Mouse (Mus musculus) c-Kit-positive CD71-negative TER-119-negative erythroid progenitor cells, embryonic 14.5 days (primary cell): ENCODE measurements around the gene Comp.

Experiments
- DNase-seq: peaks from one replicate; pipeline ENCODE4 v3.0.0-alpha.2; 2013; ENCODE audit warnings: low read depth

Comp gene

GRCm38 (mm10) chr8:70352657-70353151 lies 20.7 kb upstream of the Comp start:
- no peak for DNase-seq

DNA sequence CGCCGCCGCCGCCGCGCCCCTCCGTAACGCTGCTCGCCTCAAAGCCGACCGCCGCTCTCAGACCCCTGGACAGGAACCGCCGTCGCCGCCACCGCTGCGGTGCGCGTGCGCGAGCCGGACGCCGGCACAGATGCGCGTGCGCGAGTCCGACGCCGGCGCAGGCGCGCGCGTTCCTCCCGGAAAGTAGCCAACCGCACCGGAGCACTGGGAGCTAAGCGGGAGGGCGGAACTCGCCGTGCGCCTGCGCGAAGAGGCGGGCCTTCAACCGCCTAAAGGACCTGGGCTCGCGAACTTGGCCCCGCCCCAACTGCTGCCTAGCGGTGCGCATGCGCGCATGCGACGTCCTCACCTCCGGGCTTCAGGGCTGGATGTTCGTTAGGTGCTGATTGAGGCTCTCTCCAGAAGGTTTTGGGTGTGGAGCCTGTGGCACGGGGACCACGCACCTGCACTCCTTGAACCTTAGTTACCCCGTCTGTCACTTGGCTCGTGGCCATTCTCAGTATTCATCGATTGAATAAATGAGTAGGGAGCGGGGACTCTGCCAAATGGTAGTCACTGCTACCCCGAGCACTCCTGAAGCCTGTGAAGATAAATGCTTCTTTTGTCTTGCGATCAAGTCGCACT lies 20.1 kb upstream of the Comp start, which contains the start of gene Upf1:
Gene Upf1 (minus strand): TSS at position 85 of the 624 bp plus-strand sequence.
- DNase-seq: peak; percentile 99

GRCm38 (mm10) chr8:70354004-70354403 lies 19.4 kb upstream of the Comp start:
- DNase-seq: no peak

DNA sequence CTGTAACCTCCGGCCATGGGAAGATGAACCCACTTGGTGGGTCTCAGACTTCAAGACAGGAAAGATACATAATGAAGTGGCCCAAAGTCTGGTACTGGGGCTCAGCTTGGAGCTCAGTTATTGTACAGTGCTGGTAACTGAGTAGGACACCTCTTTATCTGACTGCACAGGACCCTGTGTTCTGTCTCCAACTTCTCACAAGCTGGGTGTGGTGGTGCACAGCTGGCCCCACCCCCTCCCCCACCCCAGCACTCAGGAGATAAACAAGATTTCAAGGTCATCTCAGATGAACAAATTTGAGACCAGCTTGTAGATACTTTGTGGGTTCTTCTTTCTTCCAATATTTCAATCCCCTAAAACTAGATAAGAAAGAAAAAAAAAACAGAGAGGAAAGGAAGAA lies 17.2 kb upstream of the Comp start:
- DNase-seq: no peak

- no peak for DNase-seq
These were observed 13.9 kb upstream of the Comp start for GRCm38 (mm10) chr8:70359411-70359810.

- no peak for DNase-seq
These were observed 12.6 kb upstream of the Comp start for GRCm38 (mm10) chr8:70360769-70361168.

DNA sequence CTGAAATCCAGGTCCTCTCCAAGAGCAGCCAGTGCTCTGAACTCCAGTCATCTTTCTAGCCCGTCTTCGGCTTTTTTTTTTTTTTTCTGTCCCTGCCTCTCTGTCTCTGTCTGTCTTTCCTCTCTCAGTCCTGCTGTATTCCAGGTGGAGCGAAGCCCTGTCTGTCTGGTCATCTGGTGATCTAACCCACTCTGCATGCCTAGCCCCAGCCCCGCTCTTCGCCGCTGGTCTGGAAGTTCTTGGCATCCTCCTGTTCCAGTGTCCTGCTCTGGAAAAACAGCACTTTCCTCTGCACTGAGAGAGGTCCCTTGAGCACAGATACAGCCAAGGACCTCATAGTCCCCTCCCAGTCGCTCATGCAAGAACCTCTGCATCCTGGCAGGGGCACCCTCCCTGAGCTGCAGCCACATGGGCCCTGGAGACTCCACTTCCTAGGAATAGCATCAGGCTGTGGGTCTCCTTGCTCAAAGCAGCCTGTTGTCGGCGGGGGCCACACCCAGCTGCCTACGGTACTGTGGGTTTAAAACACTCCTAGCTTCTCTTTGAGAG lies 11.8 kb upstream of the Comp start:
- no peak for DNase-seq

GRCm38 (mm10) chr8:70364066-70364465 lies 9.3 kb upstream of the Comp start:
- no peak for DNase-seq

DNA sequence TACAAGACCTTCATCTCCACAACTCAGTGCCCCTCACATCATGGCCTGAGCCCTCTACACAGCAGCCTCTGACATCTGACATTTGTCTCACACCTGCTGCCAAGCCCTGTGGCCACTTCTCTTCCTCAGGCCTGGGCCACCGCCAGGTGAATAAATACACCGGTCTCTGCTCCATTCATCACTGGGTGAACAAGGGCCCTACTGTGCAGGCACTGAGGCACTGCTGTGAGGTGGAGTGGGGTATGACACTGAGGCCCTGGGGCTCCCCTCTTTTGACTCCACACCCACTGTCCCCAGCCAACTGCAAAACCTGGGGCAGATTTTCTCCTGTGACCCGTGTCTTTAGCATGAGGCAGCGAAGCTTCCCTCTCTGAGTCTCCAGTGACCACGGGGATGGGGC lies 6.8 kb upstream of the Comp start:
- DNase-seq: no peak

GRCm38 (mm10) chr8:70370476-70370875 lies 2.9 kb upstream of the Comp start:
- DNase-seq: no peak

DNA sequence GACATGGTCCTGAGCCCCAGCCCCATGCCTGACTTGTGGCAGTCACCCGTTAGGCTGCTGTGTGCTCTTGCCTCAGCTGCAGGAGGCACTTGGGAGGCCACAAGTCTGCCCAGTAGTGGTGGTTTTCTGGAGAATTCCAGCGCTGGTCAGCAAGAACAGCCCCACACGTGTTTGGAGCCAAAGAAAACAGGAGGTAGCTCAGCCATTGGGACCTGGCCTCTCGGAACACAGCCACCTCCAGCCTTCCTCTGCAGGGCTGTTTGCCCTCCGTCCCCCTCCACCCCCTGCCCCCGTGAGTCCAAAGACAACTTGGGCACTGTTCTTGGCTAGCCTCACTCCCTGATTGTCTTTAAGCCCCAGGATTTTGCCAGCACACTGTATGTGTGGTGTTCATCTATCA lies 1.4 kb upstream of the Comp start:
- no peak for DNase-seq

- DNase-seq: no peak
These were observed 1.1 kb downstream of the Comp start for GRCm38 (mm10) chr8:70374318-70374927.

DNA sequence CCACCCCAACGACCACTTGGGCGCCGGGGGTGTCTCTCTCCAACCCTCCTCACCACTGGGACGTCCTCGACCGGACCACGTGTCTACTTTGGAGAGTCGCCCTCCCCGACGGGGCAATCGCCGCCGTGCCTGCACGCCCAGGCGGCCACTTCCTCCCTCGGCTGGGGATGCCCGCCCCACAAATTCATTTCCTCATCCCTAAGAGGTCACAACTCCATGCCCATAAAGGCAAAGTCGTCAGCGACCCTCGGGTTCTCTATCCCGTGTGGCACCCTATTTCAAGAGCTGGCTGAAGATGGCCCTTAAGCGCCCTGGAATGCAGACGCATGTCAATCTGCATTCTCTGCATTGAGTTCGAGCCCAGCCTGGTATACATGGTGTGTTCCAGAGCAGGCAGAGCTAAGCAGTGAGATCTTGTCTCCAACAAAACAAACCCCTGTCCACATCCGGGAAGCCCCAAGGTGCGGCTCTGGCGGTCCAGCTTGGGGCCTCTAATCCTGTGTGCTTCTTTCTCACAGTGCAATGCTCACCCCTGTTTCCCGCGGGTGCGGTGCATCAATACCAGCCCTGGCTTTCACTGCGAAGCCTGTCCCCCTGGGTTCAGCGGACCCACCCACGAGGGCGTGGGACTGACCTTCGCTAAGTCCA lies 2.0 kb downstream of the Comp start:
- DNase-seq: no peak

DNA sequence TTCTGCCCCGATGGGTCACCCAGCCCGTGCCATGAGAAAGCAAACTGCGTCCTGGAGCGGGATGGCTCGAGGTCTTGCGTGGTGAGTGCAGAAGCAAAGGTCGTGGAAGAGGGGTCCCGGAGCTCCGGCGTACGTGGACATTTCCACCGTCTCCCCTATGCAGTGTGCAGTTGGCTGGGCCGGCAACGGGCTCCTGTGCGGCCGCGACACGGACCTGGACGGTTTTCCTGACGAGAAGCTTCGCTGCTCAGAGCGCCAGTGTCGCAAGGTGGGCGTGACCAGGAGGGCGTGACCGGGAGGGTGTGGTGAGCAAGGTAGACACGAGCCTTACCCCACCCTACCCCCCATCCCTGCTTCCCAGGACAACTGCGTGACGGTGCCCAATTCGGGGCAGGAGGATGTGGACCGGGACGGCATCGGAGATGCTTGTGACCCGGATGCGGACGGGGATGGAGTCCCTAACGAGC lies 3.0 kb downstream of the Comp start:
- DNase-seq: no peak

DNA sequence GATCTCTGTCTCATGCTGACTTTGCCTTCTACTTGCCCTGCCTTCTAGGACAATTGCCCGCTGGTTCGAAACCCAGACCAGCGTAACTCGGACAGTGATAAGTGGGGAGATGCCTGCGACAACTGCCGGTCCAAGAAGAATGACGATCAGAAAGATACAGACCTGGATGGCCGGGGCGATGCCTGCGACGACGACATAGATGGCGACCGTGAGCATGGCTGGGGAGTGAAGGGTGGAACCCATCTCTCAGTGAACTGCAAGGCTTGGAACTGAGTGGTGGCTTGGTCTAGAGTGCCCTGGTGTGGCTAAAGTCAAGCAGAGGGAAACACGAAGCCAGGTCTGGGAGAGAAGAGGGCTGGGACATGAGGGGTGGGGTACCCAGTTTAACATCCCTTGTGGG lies 3.7 kb downstream of the Comp start:
- DNase-seq: no peak

GRCm38 (mm10) chr8:70380069-70380468 lies 6.7 kb downstream of the Comp start:
- DNase-seq: no peak

DNA sequence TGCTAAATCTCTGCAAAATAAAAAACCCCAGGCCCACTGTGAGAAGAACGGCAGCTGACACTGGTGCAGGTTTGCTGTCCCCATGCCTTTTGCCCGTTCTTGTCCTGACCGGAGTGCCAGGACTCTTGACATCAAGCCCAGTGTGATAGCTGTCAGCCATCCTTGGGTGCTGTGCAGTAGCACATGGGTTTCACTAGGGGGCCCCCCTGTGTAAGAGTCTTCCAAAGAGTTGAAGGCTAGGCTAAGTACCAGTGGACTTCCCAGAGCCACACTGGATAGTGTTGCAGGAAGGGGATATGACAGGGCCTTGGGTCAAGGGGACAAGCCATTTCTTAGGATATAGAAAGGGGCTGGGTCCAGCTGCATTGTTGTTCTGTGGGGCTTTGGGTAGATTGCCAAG lies 9.9 kb downstream of the Comp start:
- DNase-seq: peak; percentile 56

DNA sequence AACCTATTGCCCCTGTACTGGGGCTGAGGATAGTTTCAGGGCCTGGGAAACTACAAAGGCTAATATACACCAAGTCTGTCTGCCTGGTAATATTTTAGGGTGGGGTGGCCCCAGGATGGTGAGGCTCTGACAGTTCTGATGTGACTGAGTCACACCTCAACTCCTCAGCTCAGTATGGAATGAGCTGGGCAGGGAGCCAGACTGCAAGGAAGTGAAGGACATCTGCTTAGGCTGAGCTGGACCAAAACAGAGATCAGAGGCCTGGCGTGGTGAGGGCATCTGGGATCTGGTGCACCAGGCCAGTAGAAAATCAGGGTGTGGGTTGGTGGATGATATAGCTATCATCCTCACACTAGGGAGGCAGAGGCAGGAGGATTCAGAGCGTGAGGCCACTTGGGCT lies 16.3 kb downstream of the Comp start:
- DNase-seq: no peak

GRCm38 (mm10) chr8:70393087-70393486 lies 19.7 kb downstream of the Comp start:
- DNase-seq: no peak

- no peak for DNase-seq
These were observed 21.1 kb downstream of the Comp start for GRCm38 (mm10) chr8:70394269-70394998.

DNA sequence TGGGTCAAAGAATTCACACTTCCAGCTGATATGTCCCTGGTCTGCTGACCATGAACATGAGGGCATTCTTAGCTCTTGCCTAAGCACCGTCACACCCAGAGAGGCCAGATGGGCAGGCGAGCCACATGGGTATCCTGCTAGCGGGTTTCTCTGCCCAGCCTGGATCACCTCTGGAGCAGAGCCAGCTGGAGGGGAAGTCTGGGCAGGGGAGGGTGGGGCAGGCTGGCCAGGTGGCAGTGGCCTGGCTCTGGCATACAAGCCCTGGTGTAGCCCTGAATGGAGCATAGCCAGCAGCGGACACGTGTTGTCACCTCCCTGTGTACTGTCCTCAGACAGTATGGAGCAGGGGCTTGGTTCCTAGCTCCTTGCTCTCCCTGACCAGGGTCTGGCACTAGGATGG lies 22.3 kb downstream of the Comp start:
- no peak for DNase-seq

DNA sequence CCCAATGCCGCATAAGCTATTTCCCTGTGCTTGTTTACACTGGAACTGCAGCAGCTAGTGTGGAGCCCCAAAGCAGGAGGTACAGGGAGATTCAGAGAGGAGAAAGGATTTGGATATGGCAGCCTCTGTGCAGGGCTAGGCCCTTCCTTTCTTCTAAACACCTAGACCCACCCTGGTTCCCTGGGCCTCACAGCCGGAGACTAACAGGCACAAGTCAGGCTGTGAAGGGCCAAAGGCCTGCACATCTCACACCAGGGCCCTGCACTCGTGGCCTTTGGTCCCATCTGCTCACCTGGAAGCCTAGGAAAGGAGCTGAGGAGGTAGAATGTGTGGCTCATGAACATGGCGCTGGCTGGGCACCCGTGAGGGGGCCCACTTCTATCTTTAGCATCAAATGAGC lies 22.8 kb downstream of the Comp start:
- no peak for DNase-seq
